Mouse (Mus musculus) CH12.LX (cell line): ENCODE data around the gene Gm13889.

ENCODE experiments used
- EP300 ChIP-seq: IDR thresholded peaks from 2 replicates; pipeline ENCODE4 v1.6.1; 2011; ENCODE audit warnings: low read length, improper control_type of control experiment
- MAFK ChIP-seq: IDR thresholded peaks from 2 replicates; pipeline ENCODE4 v1.6.1; 2011; ENCODE audit warnings: low read length, improper control_type of control experiment; ENCODE audit not compliant: insufficient replicate concordance
- MYC ChIP-seq: IDR thresholded peaks from 2 replicates; pipeline ENCODE4 v1.6.1; 2011; ENCODE audit warnings: low read depth, mild to moderate bottlenecking, improper control_type of control experiment, low read length
- RAD21 ChIP-seq: IDR thresholded peaks from 2 replicates; pipeline ENCODE4 v1.6.1; 2011; ENCODE audit warnings: low read depth, mild to moderate bottlenecking, low read length, improper control_type of control experiment, moderate library complexity

- TF ChIP-seq RAD21 = no peak
- no peak for TF ChIP-seq MAFK
- TF ChIP-seq MYC = no peak
- no peak for TF ChIP-seq EP300
Measured at GRCm38 (mm10) chr2:93926141-93926540, 30.9 kb downstream of the Gm13889 start.
